ENCODE assay signal across 8 mouse cellular contexts in genomic region chr7:68030846-68031245, GRCm38 (mm10).
DNase-seq lines count a peak whose midpoint lies in the region; ATAC-seq lines count a peak whose summit lies in the region.

No protein-coding gene starts in this region.

- H3K27me3 ChIP-seq in heart, embryonic 10.5 days (ENCODE audit: insufficient read depth, poor library complexity, severe bottlenecking), result no peaks in the 10 kb centered on the region
- no peaks in the 10 kb centered on the region for H3K27me3 ChIP-seq in neural tube, embryonic 13.5 days
- no peaks in the 10 kb centered on the region for H3K27me3 ChIP-seq in limb, embryonic 15.5 days

- no peak overlapping the region for H3K4me2 ChIP-seq in neural tube, embryonic 13.5 days
- H3K4me2 ChIP-seq in limb, embryonic 15.5 days, result no peak overlapping the region

- no peak for DNase-seq in heart, embryonic 10.5 days (ENCODE audit: low spot score)
- no peak for DNase-seq in heart, adult 9 months (ENCODE audit: low spot score in 2 of 2)
- no peak for DNase-seq in neural tube, embryonic 10.5 days (ENCODE audit: extremely low spot score, low spot score)
- DNase-seq in layer of hippocampus, adult 9-10 months (ENCODE audit: low spot score), result no peak
- DNase-seq in right cerebral cortex, adult 18-20 months, result no peak

- WGBS in heart, embryonic 10.5 days, result 38% methylated on average over 9 of the region's 9 CpGs
- 24% methylated on average over 9 of the region's 9 CpGs for WGBS in neural tube, embryonic 13.5 days
- 40% methylated on average over 9 of the region's 9 CpGs for WGBS in limb, embryonic 15.5 days

- no peak overlapping the region for H3K9ac ChIP-seq in neural tube, embryonic 13.5 days
- no peak overlapping the region for H3K9ac ChIP-seq in limb, embryonic 15.5 days

- 0 out of 2 replicates have a peak overlapping the region, but pooled peaks have one; percentile 4 for H3K27ac ChIP-seq in heart, embryonic 10.5 days
- peak overlapping the region; percentile 20; the same call in 1 of the 2 replicates for H3K27ac ChIP-seq in neural tube, embryonic 13.5 days (replicated peaks)
- peak overlapping the region; percentile 18 for H3K27ac ChIP-seq in limb, embryonic 15.5 days

- peaks cover 59% of the 10 kb centered on the region for H3K4me1 ChIP-seq in heart, embryonic 10.5 days
- H3K4me1 ChIP-seq in neural tube, embryonic 13.5 days (replicated peaks), result peaks cover 52% of the 10 kb centered on the region
- peaks cover 16% of the 10 kb centered on the region for H3K4me1 ChIP-seq in limb, embryonic 15.5 days

- ATAC-seq in neural tube, embryonic 13.5 days (ENCODE audit: low read depth), result no peak
- no peak for ATAC-seq in limb, embryonic 15.5 days (ENCODE audit: insufficient number of reproducible peaks, low FRiP score, low TSS enrichment, low read depth)
- ATAC-seq in inflammation-experienced regulatory T-cells, adult 6 months, result no peak

- H3K9me3 ChIP-seq in heart, embryonic 10.5 days, result no peaks in the 10 kb centered on the region
- no peaks in the 10 kb centered on the region for H3K9me3 ChIP-seq in neural tube, embryonic 13.5 days
- H3K9me3 ChIP-seq in limb, embryonic 15.5 days, result no peaks in the 10 kb centered on the region

- 0 out of 2 replicates have a peak, but pooled peaks cover 2% of the 10 kb centered on the region for H3K36me3 ChIP-seq in heart, embryonic 10.5 days
- no peaks in the 10 kb centered on the region for H3K36me3 ChIP-seq in neural tube, embryonic 13.5 days
- no peaks in the 10 kb centered on the region for H3K36me3 ChIP-seq in limb, embryonic 15.5 days

- H3K4me3 ChIP-seq in heart, embryonic 10.5 days, result no peak overlapping the region
- H3K4me3 ChIP-seq in neural tube, embryonic 13.5 days, result no peak overlapping the region
- no peak overlapping the region for H3K4me3 ChIP-seq in limb, embryonic 15.5 days
